Mouse (Mus musculus) small intestine, adult 2 months (tissue): Measurements from ENCODE around the gene Rpusd3. TPM values are rescaled to one million over a fixed set of nuclear protein-coding genes. Genes with fewer than 3 reads are reported as not detected.

Experiments
- H3K27ac ChIP-seq: fragments of 200-500 bp; 2 replicates; pipeline ENCODE4 v1.5.1; 2012; ENCODE audit warnings: low read depth, low read length, control low read depth, inconsistent platforms; ENCODE audit not compliant: insufficient read depth
- H3K27me3 ChIP-seq: fragments of 200-500 bp; 2 replicates; pipeline ENCODE4 v1.6.1; 2012; ENCODE audit warnings: mild to moderate bottlenecking, moderate library complexity, low read length, inconsistent platforms; ENCODE audit not compliant: control insufficient read depth, insufficient read depth
- H3K36me3 ChIP-seq: fragments of 200-500 bp; 2 replicates; pipeline ENCODE4 v1.6.1; 2012; ENCODE audit warnings: mild to moderate bottlenecking, low read length, control low read depth, inconsistent platforms; ENCODE audit not compliant: control insufficient read depth, insufficient read depth
- H3K4me1 ChIP-seq: fragments of 200-500 bp; 2 replicates; pipeline ENCODE4 v1.6.1; 2012; ENCODE audit warnings: low read length, inconsistent platforms, mixed read lengths; ENCODE audit not compliant: control insufficient read depth, insufficient read depth, insufficient read length
- H3K4me3 ChIP-seq: fragments of 200-500 bp; 2 replicates; pipeline ENCODE4 v1.5.1; 2012; ENCODE audit warnings: low read depth, mild to moderate bottlenecking, control low read depth, inconsistent platforms, low read length, moderate library complexity
- CTCF ChIP-seq: fragments of 200-500 bp; IDR thresholded peaks from 2 replicates; pipeline ENCODE4 v1.5.1; 2012; ENCODE audit warnings: low read depth, mild to moderate bottlenecking, control low read depth, inconsistent platforms, low read length, moderate library complexity, mixed read lengths; ENCODE audit not compliant: insufficient replicate concordance, insufficient read length; ENCODE audit errors: extremely low read depth
- POLR2A ChIP-seq: fragments of 200-500 bp; IDR thresholded peaks from 2 replicates; pipeline ENCODE4 v1.6.1; 2012; ENCODE audit warnings: low read depth, mild to moderate bottlenecking, control low read depth, inconsistent platforms, low read length, moderate library complexity
- WGBS: fragments of 180-500 bp; shearing (Covaris S2); methylation state at CpG from one replicate; pipeline ENCODE4 v1.1.7; 2018; 5-methylcytosine and 5-hydroxymethylcytosine counted together
- polyA plus RNA-seq: library from polyadenylated mRNA; depleted of rRNA; stranded (reverse); fragments of >200 nt; gene quantifications from 2 replicates; pipeline ENCODE4 v1.2.3, GENCODE M21; 2012; rRNA removed

Gene Rpusd3
- polyA plus RNA-seq, result 25.8 and 71.6 TPM in 2 replicates

GRCm38 (mm10) chr6:113419199-113419587 lies at the start of gene Rpusd3:
Rpusd3 (minus strand) TSS chr6:113419340.
- Histone ChIP-seq H3K36me3 (peaks cover 4% of the 10 kb centered on the region; the same call in 1 of the 2 replicates), H3K27me3 (no peaks in the 10 kb centered on the region), H3K4me1 (peaks cover 8% of the 10 kb centered on the region), H3K27ac (peak within 1 kb of the TSS; percentile 32), H3K4me3 (peak within 1 kb of the TSS; percentile 78)
- WGBS, result under 1% methylated on average over 25 of the region's 25 CpGs
- TF ChIP-seq POLR2A, result peak; percentile 51; the same call in 1 of the 2 replicates
- TF ChIP-seq CTCF, result no peak

DNA sequence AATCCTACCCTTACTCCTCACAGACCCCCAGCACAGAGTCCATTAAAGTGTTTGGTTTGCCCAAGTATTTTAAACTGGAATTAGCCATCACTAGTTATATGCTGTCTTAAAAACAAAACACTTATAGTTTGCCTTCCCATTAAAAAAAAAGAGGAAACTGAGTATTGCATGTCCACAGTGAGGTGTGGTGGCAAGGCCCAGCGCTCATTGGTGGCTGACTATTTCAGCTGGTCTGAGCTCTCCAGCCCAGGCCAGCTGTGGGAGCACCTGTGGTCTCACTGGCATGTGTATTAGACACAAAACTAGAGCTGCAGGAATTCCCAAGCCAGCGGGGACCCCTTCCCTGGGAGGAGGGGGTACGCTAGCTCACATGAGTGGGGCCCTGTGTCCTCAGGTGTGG lies 49.4 kb upstream of the Rpusd3 start:
- Histone ChIP-seq H3K36me3 (no peaks in the 10 kb centered on the region), H3K27ac (no peak overlapping the region), H3K4me3 (no peak overlapping the region), H3K27me3 (no peaks in the 10 kb centered on the region), H3K4me1 (peaks cover 24% of the 10 kb centered on the region)
- WGBS, result 69% methylated on average over 3 of the region's 3 CpGs
- TF ChIP-seq POLR2A (no peak), CTCF (no peak)

DNA sequence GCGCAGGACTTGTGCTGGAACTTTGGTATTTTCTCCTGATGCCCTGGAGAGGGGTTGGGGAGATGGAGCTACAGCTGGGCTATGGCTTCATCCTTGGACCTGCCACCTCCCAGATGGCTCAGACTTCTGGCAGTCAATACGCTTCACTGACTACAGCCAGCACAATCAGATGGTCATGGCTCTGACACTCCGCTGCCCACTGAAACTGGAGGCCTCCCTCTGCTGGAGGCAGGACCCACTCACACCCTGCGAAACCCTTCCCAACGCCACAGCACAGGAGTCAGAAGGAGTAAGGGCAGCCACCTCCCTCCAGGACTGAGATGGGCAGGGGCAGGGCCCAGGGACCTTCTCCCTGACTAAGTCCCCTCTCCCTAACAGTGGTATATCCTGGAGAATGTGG lies 46.5 kb upstream of the Rpusd3 start:
- 72% methylated on average over 5 of the region's 5 CpGs for WGBS
- no peaks in the 10 kb centered on the region for H3K36me3 ChIP-seq
- H3K4me3 ChIP-seq, result no peak overlapping the region
- H3K4me1 ChIP-seq, result peaks cover 10% of the 10 kb centered on the region
- no peak overlapping the region for H3K27ac ChIP-seq
- TF ChIP-seq POLR2A (no peak), CTCF (no peak)
- no peaks in the 10 kb centered on the region for H3K27me3 ChIP-seq

- H3K4me3 ChIP-seq, result no peak overlapping the region
- WGBS, result 54% methylated on average over 7 of the region's 7 CpGs
- no peaks in the 10 kb centered on the region for H3K36me3 ChIP-seq
Observed at GRCm38 (mm10) chr6:113464040-113464439, 44.9 kb upstream of the Rpusd3 start.

DNA sequence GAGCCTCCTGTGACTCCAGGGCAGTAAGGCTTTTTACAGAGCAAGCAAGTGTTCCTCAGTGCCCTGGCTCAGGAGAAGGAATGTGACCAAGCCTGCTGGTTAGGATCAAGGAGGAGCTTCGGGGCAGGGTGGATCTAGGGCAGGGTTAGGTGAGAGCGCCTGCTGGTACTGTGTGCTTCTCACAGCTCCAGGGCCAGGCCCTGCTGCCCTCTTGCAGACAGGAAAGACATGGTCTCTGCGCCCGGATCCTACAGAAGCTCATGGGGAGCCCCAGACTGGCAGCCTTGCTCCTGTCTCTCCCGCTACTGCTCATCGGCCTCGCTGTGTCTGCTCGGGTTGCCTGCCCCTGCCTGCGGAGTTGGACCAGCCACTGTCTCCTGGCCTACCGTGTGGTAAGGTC lies 39.5 kb upstream of the Rpusd3 start:
- no peaks in the 10 kb centered on the region for H3K36me3 ChIP-seq
- no peak for TF ChIP-seq POLR2A
- TF ChIP-seq CTCF, result no peak
- peaks cover 5% of the 10 kb centered on the region for H3K4me1 ChIP-seq
- H3K27ac ChIP-seq, result no peak overlapping the region
- H3K27me3 ChIP-seq, result no peaks in the 10 kb centered on the region
- WGBS, result 37% methylated on average over 10 of the region's 10 CpGs
- peak overlapping the region; percentile 41 for H3K4me3 ChIP-seq

More at GRCm38 (mm10) chr6:113464040-113464439, 44.9 kb upstream of the Rpusd3 start:
- Histone ChIP-seq H3K4me1 (0 out of 2 replicates have a peak, but pooled peaks cover 3% of the 10 kb centered on the region), H3K27ac (no peak overlapping the region), H3K27me3 (no peaks in the 10 kb centered on the region)
- TF ChIP-seq POLR2A (no peak), CTCF (no peak)

DNA sequence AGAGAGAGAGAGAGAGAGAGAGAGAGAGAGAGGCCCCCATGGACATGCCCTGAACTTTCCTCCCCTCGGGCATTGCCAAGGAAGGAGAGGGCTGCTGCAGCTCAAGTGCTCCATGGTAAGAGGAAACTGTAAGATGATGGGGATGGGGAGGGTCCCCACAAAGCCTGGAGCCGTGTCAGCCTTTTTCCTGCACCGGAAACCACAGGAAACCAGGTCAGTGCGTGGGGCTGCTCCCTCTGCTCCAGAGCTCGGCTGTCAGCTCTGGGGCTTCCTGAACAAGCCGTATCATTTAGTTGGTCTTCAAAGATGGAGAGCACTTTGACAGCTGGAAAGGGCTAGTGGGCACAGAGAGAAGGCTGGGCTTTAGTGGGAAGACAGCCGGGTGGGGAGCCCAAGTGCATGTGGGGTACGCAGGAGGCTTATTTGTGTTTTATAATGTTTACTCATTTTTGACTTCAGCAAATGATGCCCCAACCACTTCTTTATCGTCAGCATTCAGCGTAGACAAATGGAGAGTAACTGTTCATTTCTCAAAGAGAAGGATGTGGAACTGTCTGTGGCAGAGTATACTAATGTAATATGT lies 38.9 kb upstream of the Rpusd3 start, which contains the start of gene Il17re:
Gene Il17re, plus strand, starts transcription at position 533 of the 583 bp plus-strand sequence.
- Histone ChIP-seq H3K4me3 (peak within 1 kb of the TSS; percentile 41), H3K36me3 (no peaks in the 10 kb centered on the region), H3K27ac (no peak within 1 kb of the TSS), H3K27me3 (no peaks in the 10 kb centered on the region), H3K4me1 (peaks cover 5% of the 10 kb centered on the region)
- WGBS, result 63% methylated on average over 10 of the region's 10 CpGs
- TF ChIP-seq POLR2A (no peak), CTCF (no peak)

DNA sequence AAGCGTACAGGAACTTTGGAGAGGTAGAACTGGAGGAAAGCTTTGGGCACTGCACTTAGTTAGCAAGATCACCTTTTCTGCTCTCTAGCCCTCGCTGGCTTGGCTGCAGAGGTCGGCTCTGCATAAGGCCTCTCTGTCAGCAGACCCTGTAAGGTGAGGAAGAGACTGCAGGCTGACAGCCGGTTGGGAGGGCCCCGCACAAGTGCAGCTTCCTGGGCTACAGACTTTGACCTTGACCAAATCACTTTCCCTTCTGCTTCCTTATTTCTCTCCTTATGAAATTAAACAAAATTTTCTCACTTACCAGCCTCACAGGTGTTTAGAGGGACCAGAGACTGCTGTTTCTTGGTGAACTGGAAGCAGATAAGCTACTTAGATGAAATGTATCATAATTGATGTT lies 35.9 kb upstream of the Rpusd3 start:
- Histone ChIP-seq H3K36me3 (no peaks in the 10 kb centered on the region), H3K4me1 (peaks cover 5% of the 10 kb centered on the region), H3K4me3 (no peak overlapping the region), H3K27ac (peak overlapping the region; percentile 35; the same call in 1 of the 2 replicates), H3K27me3 (no peaks in the 10 kb centered on the region)
- 30% methylated on average over 5 of the region's 5 CpGs for WGBS
- TF ChIP-seq CTCF (no peak), POLR2A (no peak)

DNA sequence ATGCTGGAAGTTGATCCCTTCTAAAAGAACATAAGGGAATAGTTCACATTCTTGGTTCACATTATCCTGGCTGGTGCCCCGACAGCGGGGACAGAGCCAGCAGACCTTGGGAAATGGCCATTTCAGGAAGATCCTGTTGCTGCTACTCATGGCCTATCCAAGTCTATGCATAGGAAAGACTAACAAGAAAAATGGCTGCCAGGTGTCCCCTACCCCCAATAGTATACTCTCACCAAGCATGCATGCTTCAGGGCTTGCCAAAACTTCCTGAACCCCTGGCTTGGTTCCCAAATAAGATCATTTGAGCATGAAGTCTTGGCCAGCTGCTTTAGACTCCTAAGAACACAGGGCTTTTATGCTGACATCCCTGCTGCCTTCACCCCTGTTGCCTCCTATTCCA lies 32.7 kb upstream of the Rpusd3 start:
- H3K4me1 ChIP-seq, result peaks cover 2% of the 10 kb centered on the region; the same call in 1 of the 2 replicates
- peaks cover 19% of the 10 kb centered on the region for H3K36me3 ChIP-seq
- TF ChIP-seq CTCF (no peak), POLR2A (no peak)
- no peak overlapping the region for H3K27ac ChIP-seq
- H3K4me3 ChIP-seq, result no peak overlapping the region
- WGBS, result 57% methylated on average over 2 of the region's 2 CpGs
- H3K27me3 ChIP-seq, result no peaks in the 10 kb centered on the region
